Mouse (Mus musculus) left cerebral cortex, adult 2 months (tissue): ENCODE results near the gene Bcas3. TPM values are rescaled to one million over a fixed set of nuclear protein-coding genes. Genes with fewer than 3 reads are reported as not detected.
A peak's percentile ranks its signal among the peaks of the same experiment; 100 is the strongest.

Source experiments
- DNase-seq, 2 experiments: peaks; one replicate each; pipeline ENCODE4 v3.0.0; 2021 to 2022; ENCODE audit warnings: low spot score in 2 of 2, mixed read lengths in 1 of 2; ENCODE audit errors: extremely low spot score in 1 of 2
- H3K27ac ChIP-seq: fragments of 200-600 bp; 2 replicates; pipeline ENCODE4 v1.8.1; 2022
- H3K4me3 ChIP-seq: fragments of 200-600 bp; 2 replicates; pipeline ENCODE4 v1.8.1; 2022
- CTCF ChIP-seq: fragments of 200-600 bp; IDR thresholded peaks from 2 replicates; pipeline ENCODE4 v1.8.1; 2022; ENCODE audit warnings: antibody characterized with exemption, mild to moderate bottlenecking, moderate library complexity
- intact Hi-C: fragments of 180-260 bp; cut with DNase I; formaldehyde crosslinking; loops from one replicate; pipeline ENCODE4 v1.15.1; 2025
- total RNA-seq, 2 experiments: library from RNA; stranded (reverse); gene quantifications; 2 replicates each; pipeline ENCODE4 v1.2.3; 2021

Gene Bcas3
- total RNA-seq, 2 experiments from 2014 or later = 69.1 to 73.0 TPM

DNA sequence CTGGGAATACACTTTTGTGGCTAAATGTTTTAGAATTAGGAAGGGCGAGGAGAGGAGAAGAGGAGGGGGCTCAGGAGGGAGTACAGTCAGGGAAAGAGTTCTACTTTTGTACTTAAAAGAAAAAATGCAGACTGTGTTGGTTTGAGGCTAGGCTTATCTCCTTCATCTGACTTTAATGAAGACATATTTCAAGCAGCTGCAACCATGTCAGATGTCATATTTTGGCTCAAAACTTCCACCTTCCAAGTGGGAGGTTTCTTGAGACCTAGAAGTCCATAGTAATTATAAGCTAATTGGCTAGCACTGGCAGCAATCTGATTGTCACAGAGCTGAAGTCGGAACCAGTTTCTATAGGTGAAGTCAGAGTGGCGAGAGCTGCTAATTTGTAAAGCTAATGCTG lies 384.9 kb downstream of the Bcas3 start:
- intact Hi-C loops = loop anchor here (2.0 kb wide), 1 partner anchor 17 kb away; no protein-coding TSS in a partner anchor
- DNase-seq = no peak
- no peak for TF ChIP-seq CTCF
- Histone ChIP-seq H3K27ac (no peak overlapping the region), H3K4me3 (no peak overlapping the region)

DNA sequence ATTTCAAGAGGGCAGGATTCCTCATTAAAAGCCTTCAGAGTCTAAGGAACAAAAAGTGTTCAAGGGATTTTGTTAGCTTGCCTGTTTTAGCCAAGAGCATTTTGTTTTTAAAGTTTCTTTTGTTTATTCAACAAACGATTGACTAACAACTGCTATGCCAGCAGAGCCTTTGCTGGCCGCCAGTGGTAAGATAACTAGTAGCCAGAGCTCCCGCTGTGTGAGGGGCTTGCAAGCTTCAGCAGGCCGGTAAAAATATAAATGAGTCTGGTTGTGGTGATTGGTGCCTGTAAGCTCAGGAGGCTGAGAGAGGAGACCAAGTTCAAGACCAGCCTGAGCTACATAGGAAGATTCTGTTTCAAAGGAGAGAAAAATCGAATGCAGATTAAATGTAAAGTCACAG lies 385.6 kb downstream of the Bcas3 start:
- Histone ChIP-seq H3K27ac (no peak overlapping the region), H3K4me3 (no peak overlapping the region)
- no peak for DNase-seq
- TF ChIP-seq CTCF = no peak
- intact Hi-C loops = loop anchor here (2.0 kb wide), 1 partner anchor 16 kb away; no protein-coding TSS in a partner anchor

DNA sequence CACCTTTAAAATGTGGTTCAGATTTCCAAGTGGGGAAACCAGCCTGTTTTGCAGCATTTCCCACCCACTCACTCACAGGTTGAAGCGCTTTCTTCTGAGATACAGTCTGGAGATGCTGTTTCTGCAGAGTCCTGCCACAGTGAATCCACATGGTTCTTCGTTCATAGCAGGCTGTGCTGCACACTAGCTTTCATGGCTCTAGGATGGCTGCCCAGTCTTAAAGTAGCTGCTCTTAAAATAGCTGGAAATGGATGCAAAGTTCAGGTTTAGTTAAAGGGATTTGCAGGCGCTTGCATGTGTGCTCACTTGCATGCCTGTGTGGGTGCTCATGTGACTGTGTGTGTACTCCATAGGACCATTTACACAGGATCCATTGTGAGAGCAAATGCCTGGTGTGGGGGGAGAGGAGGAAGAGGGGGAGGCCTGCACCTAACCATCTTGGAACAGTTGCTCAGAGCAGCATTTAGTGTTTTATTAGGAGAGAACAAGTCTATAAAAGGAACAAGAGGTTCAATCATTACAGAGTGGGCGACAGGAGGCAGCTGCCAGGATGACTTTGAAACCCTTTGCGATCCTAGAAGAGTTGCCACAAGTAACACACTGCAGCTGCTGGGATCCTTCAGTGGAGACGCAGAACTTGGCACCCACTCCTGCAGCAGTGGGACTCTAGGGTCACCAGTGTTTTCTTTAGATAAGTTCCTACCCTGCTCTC lies 386.5 kb downstream of the Bcas3 start:
- peak; percentile 20 to 25 for DNase-seq
- intact Hi-C loops = loop anchor here (2.0 kb wide), 1 partner anchor 15 kb away; no protein-coding TSS in a partner anchor
- H3K4me3 ChIP-seq = no peak overlapping the region
- TF ChIP-seq CTCF = no peak
- no peak overlapping the region for H3K27ac ChIP-seq

DNA sequence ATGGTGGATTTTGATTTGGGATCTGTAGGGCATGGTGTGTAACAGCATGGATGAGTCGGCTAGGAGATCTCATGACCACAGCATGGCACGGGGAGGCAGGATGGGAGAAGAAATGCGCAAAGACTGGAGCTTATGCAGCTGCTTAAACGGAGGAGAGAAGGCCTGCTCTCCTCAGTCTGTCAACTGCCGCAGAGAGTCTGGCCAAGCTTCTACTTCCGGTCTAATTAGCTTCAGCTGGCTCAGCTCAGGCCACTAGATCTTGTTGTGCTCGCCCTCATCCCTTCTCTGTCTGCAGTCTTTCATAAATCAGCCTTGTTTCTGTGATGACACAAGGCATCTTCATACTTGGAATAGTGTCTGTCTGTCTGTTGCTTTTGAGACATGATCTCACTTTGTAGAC lies 393.4 kb downstream of the Bcas3 start:
- intact Hi-C loops = no loop called here

DNA sequence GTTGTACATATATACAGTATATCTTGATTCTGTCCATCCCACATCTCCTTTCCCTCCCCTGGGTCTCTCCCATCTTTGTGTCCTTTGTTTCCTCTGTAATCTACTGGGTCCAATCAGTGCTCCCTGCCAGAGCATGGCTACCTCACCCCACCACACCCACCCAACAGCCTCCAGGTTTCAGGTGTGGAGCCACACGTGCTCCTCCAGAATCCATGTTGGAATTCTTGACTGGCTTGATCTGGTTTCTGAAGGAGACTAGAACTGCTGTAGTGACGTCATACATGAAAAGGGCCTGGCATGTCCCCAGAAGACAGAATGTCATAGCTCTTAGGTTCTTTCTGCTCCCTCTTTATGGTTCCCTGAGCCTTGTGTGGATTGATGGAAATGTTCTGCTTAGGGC lies 395.9 kb downstream of the Bcas3 start:
- DNase-seq = no peak
- Histone ChIP-seq H3K4me3 (no peak overlapping the region), H3K27ac (no peak overlapping the region)
- intact Hi-C loops = no loop called here
- no peak for TF ChIP-seq CTCF

More for the DNA sequence above, 393.4 kb downstream of the Bcas3 start:
- TF ChIP-seq CTCF = no peak
- Histone ChIP-seq H3K27ac (no peak overlapping the region), H3K4me3 (no peak overlapping the region)
- no peak for DNase-seq

DNA sequence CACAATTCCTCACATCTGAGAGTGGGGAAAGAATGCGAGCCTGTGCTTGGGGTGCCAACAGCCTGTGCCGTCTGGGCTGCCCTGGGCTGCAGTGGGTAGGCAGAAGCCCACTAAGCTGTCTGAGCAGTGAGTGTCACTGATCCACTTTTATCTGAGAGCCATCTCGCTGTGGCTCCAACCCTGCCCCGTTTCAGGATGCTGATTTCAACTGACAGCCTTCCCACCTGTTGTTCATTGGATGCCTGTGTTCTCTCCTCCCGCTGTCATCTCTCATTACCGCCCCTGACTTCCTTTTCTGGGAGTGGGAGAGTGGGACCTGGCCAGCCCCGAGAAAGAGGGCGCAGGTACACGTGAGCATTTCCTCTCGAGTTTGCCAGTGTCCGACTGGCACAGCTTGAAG lies 398.2 kb downstream of the Bcas3 start:
- intact Hi-C loops = no loop called here
- Histone ChIP-seq H3K4me3 (no peak overlapping the region), H3K27ac (no peak overlapping the region)
- no peak for TF ChIP-seq CTCF
- DNase-seq = no peak

DNA sequence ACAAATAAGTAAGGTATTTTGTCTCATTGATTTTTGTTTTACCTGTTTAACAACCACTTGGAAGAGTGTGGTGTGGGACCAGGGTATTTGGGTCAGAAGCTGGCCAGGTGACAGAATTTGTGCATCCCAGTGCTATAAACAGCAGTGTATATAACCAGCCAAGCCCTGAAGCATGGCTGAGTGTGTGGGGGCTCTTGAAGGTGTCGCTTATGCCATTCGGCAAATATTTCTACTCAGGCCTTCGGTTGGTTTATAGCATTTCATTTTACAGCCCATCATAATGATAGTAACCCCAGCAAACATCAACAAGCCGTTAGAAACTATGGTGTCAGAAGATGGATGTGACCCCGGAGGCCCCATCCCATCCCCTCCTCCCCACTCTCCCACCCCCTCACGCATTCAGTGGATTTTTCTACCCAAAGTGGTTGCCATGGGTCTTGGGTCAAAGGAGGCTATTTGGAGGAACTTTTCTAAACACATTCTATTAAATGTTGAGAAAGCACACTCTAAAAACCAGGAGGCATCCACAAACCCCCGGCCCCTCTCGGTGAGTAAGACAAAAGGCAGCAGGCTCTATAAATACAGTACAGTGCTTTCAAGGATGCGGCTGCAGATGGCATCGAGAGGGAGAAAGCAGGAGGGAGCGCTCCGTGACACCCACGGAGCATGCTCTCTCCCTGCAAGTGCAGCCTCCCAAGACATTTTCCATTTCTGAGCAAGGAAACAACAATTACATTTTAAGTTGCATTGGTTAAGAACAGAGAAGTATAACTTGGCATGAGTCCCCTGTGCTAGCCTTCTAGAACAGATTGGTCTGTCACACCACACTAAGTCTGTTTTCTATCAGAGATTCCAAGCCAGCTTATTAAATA lies 401.9 kb downstream of the Bcas3 start:
- Histone ChIP-seq H3K4me3 (no peak overlapping the region), H3K27ac (no peak overlapping the region; the same call in 1 of the 2 replicates)
- intact Hi-C loops = loop anchor here (2.0 kb wide), 1 partner anchor 16 kb away; no protein-coding TSS in a partner anchor
- TF ChIP-seq CTCF = no peak
- DNase-seq = no peak

DNA sequence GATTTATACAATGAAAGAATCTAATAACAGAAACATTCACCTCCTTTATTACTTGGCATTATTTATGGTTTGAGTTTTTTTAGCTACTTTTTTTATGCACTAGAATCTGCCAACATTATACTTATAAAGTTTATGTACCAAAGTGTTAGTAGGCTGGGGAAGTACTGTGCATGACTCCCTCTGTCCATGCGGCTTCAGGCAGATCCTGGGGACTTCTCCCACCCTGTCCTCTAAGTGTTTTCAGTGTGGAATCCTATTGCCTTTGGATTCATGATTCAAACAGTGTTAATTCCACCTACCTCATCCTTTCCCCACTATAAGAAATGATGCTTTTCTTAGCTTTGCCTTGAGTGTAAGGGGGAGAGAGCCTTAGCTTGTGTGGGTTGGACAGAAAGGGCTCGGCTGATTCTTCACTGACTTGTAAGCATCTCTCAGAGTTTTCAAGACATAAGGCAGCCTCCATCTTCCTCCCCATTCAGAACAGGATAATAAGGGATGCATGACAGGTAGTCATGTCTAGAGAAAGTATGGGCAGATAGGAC lies 402.6 kb downstream of the Bcas3 start:
- intact Hi-C loops = loop anchor here (2.0 kb wide), 1 partner anchor 17 kb away; no protein-coding TSS in a partner anchor
- no peak for DNase-seq
- TF ChIP-seq CTCF = no peak
- Histone ChIP-seq H3K4me3 (no peak overlapping the region), H3K27ac (no peak overlapping the region; the same call in 1 of the 2 replicates)

DNA sequence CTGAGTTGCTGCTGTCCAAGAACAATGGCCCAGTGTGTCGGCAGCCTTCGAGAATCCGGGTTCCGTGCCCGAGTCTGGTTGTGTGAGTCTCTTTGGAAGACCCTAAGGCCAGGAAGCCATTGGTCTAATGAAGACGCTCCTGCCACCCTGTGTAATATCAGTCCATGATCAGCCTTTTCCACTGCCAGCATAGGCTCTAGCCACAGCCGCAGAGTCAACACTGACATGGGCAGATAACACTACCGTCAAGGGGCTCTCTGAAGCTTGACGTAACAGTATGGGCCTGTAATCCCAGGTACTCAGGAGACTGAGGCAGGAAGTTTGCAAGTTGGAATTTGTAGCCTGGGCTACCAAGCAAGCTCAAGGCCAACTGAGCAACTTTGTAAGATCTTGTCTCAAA lies 405.9 kb downstream of the Bcas3 start:
- intact Hi-C loops = no loop called here
- no peak overlapping the region for H3K27ac ChIP-seq
- DNase-seq = no peak
- no peak overlapping the region for H3K4me3 ChIP-seq
- no peak for TF ChIP-seq CTCF

DNA sequence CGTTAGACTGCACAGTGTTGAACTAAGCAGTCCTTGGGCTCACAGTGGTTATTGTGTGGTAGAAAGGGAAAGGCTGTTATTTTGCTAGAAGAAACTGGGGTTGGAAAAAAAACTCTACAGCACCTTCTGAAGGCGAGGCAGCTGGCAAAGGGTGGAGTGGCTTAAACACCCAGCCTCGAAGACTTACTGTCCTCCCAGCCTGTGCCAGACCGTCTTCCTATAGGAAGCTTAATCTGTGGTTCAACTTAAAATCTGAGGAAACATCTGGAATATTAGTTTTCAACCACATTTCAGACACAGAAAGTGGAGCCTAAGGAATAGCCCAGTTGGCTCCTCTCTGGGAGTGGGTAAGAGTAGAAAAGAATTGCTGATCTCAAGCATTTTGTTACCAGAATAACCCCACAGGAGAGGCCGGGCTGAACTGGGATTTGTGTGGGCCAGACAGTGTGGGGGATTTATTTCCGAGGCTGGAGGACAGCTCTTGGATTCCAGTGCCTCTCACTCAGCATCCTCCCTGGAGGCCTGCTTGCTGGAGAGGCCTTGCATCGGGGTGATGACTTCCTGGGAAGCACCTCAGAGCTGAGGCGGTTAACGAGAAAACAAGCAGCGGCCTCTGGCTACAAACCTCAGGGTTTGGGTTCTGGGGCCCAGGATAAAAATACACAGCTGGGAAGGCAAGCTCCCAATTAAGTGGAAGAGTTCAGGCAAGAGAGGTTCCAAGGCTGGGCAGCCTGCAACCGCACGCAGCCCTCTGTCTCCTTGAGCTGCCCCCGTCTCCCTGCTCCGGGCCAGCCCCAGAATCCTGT lies 406.9 kb downstream of the Bcas3 start:
- no peak for TF ChIP-seq CTCF
- intact Hi-C loops = loop anchor here (5.0 kb wide), 1 partner anchor 62 kb away; no protein-coding TSS in a partner anchor
- peak overlapping the region; percentile 66 for H3K27ac ChIP-seq
- no peak for DNase-seq
- no peak overlapping the region for H3K4me3 ChIP-seq

DNA sequence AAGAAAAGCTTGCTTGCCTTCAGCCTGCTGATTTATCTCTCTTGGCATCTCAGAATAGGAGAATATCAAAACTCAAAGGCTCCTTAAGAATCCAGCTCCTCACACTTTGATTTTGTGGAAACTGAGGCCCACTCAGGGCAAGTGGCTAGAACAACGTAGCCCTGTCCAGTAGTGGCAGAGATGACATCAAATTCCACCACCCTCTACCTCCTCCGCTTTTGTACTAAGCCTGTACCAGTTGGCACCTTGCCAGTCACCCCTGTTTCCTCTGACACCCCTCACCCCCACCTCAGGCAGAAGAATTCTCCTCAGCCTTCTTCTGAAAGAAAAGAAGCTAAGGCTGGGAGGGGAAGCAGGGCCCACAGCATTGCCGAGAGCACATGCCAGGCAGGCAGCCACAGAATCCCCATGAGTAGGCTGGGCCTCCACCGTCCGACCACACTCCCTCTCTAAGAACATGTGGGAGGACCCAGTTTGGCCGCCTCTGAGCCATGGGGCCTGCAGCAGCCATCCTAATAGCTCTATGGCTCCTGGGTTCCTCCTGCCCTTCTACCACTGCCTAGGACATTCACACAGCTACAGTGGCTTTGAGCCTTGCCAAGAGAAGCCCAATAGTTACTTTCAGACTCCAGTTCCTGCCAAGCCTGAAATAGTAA lies 407.6 kb downstream of the Bcas3 start:
- intact Hi-C loops = loop anchor here (5.0 kb wide), 1 partner anchor 62 kb away; no protein-coding TSS in a partner anchor
- H3K27ac ChIP-seq = peak overlapping the region; percentile 66
- peak; percentile 24 to 44 for DNase-seq
- H3K4me3 ChIP-seq = no peak overlapping the region
- no peak for TF ChIP-seq CTCF
